Mouse (Mus musculus): Measurements from ENCODE around the gene Klhl1.

Klhl1 gene

GRCm38 (mm10) chr14:96107396-96107795, 411.5 kb downstream of the Klhl1 start:
- peaks cover 7% of the 10 kb centered on the region; the same call in 1 of the 2 replicates for H3K9me3 ChIP-seq (ENCODE audit: low read length)
- TF ChIP-seq NANOG (IDR thresholded peaks at IDR 0.05; ENCODE audit: borderline replicate concordance, low read length) = no peak
- H3K4me3 ChIP-seq (replicated peaks; ENCODE audit: low read length) = no peak overlapping the region
- no peaks in the 10 kb centered on the region for H3K27me3 ChIP-seq (ENCODE audit: insufficient read depth, low read length)
- no peaks in the 10 kb centered on the region for H3K36me3 ChIP-seq (ENCODE audit: insufficient read depth, low read length)
- H3K4me1 ChIP-seq (replicated peaks; ENCODE audit: low read depth, low read length) = no peaks in the 10 kb centered on the region

- Histone ChIP-seq H3K27me3 (ENCODE audit: insufficient read depth, low read length) (no peaks in the 10 kb centered on the region), H3K9me3 (ENCODE audit: low read length) (no peaks in the 10 kb centered on the region), H3K4me3 (replicated peaks; ENCODE audit: low read length) (no peak overlapping the region), H3K36me3 (ENCODE audit: insufficient read depth, low read length) (no peaks in the 10 kb centered on the region), H3K4me1 (replicated peaks; ENCODE audit: low read depth, low read length) (no peaks in the 10 kb centered on the region; the same call in 1 of the 2 replicates)
- TF ChIP-seq NANOG (IDR thresholded peaks at IDR 0.05; ENCODE audit: borderline replicate concordance, low read length) = no peak
- TF ChIP-seq CTCF (conservative IDR thresholded peaks at IDR 0.05; ENCODE audit: low read length) = no peak
- no peak for TF ChIP-seq POU5F1 (IDR thresholded peaks at IDR 0.05; ENCODE audit: borderline replicate concordance, low read length)
Measured at GRCm38 (mm10) chr14:96081681-96082207, 437.2 kb downstream of the Klhl1 start.

- Histone ChIP-seq H3K4me1 (replicated peaks; ENCODE audit: low read depth, low read length) (no peaks in the 10 kb centered on the region), H3K9me3 (ENCODE audit: low read length) (no peaks in the 10 kb centered on the region), H3K27me3 (ENCODE audit: insufficient read depth, low read length) (no peaks in the 10 kb centered on the region), H3K36me3 (ENCODE audit: insufficient read depth, low read length) (no peaks in the 10 kb centered on the region), H3K4me3 (replicated peaks; ENCODE audit: low read length) (no peak overlapping the region)
- TF ChIP-seq NANOG (IDR thresholded peaks at IDR 0.05; ENCODE audit: borderline replicate concordance, low read length) (no peak), CTCF (conservative IDR thresholded peaks at IDR 0.05; ENCODE audit: low read length) (no peak)
Measured at GRCm38 (mm10) chr14:96065884-96066283, 453.0 kb downstream of the Klhl1 start.

Measured in E14TG2a.4 (cell line).